Mouse (Mus musculus): ENCODE data around the gene Plekhn1.

GRCm38 (mm10) chr4:156197131-156197828, 37.4 kb downstream of the Plekhn1 start, which contains the start of gene Agrn:
- no peak for TF ChIP-seq EP300 (IDR thresholded peaks at IDR 0.05; ENCODE audit: insufficient read depth, low read depth, low read length)
- no peak for TF ChIP-seq CTCF (IDR thresholded peaks at IDR 0.05)
- TF ChIP-seq POLR2A (IDR thresholded peaks at IDR 0.05; ENCODE audit: insufficient read depth, low read depth, low read length) = peak; percentile 40; the same call in 1 of the 2 replicates
